Mouse (Mus musculus) kidney, postnatal 14 days (tissue): ENCODE measurements around the gene Rassf3.

ENCODE experiments used
- DNase-seq: peaks from one replicate; pipeline ENCODE4 v3.0.0; 2022; ENCODE audit warnings: mixed read lengths

Rassf3 gene

GRCm38 (mm10) chr10:121360358-121360757 is 115.8 kb downstream of the Rassf3 start:
- no peak for DNase-seq
